Mouse (Mus musculus) mesoderm, embryonic 11.5 days (tissue): ENCODE results near the gene Tmem184b.

Source experiments
- DNase-seq: peaks from one replicate; pipeline ENCODE4 v3.0.0-alpha.2; 2012; ENCODE audit warnings: low read depth, low spot score

Gene Tmem184b

GRCm38 (mm10) chr15:79342641-79343337 is 60.6 kb downstream of the Tmem184b start:
- no peak for DNase-seq

- DNase-seq, result no peak
These were observed 64.4 kb downstream of the Tmem184b start for GRCm38 (mm10) chr15:79338978-79339377.

GRCm38 (mm10) chr15:79335061-79335655 is 68.2 kb downstream of the Tmem184b start:
- no peak for DNase-seq

GRCm38 (mm10) chr15:79333409-79333808 is 70.0 kb downstream of the Tmem184b start:
- no peak for DNase-seq

- DNase-seq, result peak; percentile 48
These were observed 72.8 kb downstream of the Tmem184b start for GRCm38 (mm10) chr15:79330521-79330920.

- no peak for DNase-seq
These were observed 73.4 kb downstream of the Tmem184b start for GRCm38 (mm10) chr15:79329979-79330363.

GRCm38 (mm10) chr15:79329346-79329978 is 73.9 kb downstream of the Tmem184b start:
- DNase-seq, result peak; percentile 25

- no peak for DNase-seq
These were observed 74.5 kb downstream of the Tmem184b start for GRCm38 (mm10) chr15:79328939-79329275.

- DNase-seq, result peak; percentile 100
These were observed 75.1 kb downstream of the Tmem184b start, which contains the start of gene Pla2g6 for GRCm38 (mm10) chr15:79328058-79328938. Gene Pla2g6, minus strand, starts transcription at chr15:79328390.

GRCm38 (mm10) chr15:79326971-79327961 is 76.1 kb downstream of the Tmem184b start:
- DNase-seq, result peak; percentile 56

- no peak for DNase-seq
These were observed 77.1 kb downstream of the Tmem184b start for GRCm38 (mm10) chr15:79326264-79326663.

- DNase-seq, result no peak
These were observed 77.6 kb downstream of the Tmem184b start for GRCm38 (mm10) chr15:79325742-79326141.

GRCm38 (mm10) chr15:79324373-79324772 is 79.0 kb downstream of the Tmem184b start:
- DNase-seq, result no peak

GRCm38 (mm10) chr15:79323791-79324155 is 79.6 kb downstream of the Tmem184b start:
- no peak for DNase-seq

- peak; percentile 22 for DNase-seq
These were observed 80.2 kb downstream of the Tmem184b start for GRCm38 (mm10) chr15:79322991-79323790.

GRCm38 (mm10) chr15:79322281-79322990 is 80.9 kb downstream of the Tmem184b start:
- no peak for DNase-seq

- DNase-seq, result no peak
These were observed 81.6 kb downstream of the Tmem184b start for GRCm38 (mm10) chr15:79321733-79322190.

GRCm38 (mm10) chr15:79313848-79314369 is 89.5 kb downstream of the Tmem184b start:
- no peak for DNase-seq
